17 mouse cellular contexts compared by ENCODE assay signal in the genomic region with DNA sequence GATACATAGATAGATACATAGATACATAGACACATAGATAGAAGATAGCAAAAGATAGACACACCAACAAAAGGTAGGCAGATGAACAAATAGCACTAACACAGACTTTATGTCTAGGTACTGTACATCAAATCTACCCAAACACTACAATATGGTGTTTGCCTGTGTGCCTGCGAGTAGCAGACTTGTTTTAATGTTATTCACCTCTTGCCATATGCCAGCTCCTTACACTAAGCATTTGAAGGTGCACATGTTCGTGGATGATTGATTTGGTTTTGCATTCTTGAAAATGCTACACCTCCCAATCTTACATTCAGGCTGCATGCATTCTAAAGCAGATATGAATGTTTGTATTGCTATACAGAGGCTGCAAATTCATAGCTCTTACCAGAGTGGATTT.
"Had no signal": no experiment of that assay in that cellular context is flagged by ENCODE, and none has a peak within 500 bp of the region (broad histone marks: within the 10 kb centered on the region; RNA-seq: fewer than 3 reads in every experiment).

No protein-coding gene starts in this region.

- ATAC-seq: lung, postnatal 0 days; midbrain, embryonic 13.5 days; midbrain, embryonic 15.5 days had no signal

- H3K4me2 ChIP-seq: lung, embryonic 15.5 days; midbrain, embryonic 11.5 days; midbrain, embryonic 13.5 days; midbrain, embryonic 15.5 days; neural tube, embryonic 12.5 days; stomach, embryonic 15.5 days had no signal

- DNase-seq: lung, adult 2 months; lung, postnatal 14 days; lung, postnatal 36 days; right cerebral cortex, postnatal 14 days; thymus, adult 2 months; thymus, postnatal 25 days; thymus, postnatal 4 days had no signal

- H3K36me3 ChIP-seq: lung, embryonic 15.5 days; midbrain, embryonic 13.5 days; midbrain, embryonic 15.5 days; neural tube, embryonic 12.5 days; stomach, embryonic 15.5 days had no signal

- H3K27me3 ChIP-seq: lung, embryonic 15.5 days; megakaryocyte, embryonic 14.5 days; midbrain, embryonic 13.5 days; midbrain, embryonic 15.5 days; neural tube, embryonic 12.5 days; stomach, embryonic 15.5 days had no signal

- H3K9ac ChIP-seq: lung, embryonic 15.5 days; midbrain, embryonic 13.5 days; midbrain, embryonic 15.5 days; neural tube, embryonic 12.5 days; stomach, embryonic 15.5 days had no signal

- H3K27ac ChIP-seq: lung, embryonic 15.5 days; macrophage; midbrain, embryonic 13.5 days; midbrain, embryonic 15.5 days; neural tube, embryonic 12.5 days; stomach, embryonic 15.5 days; stomach, postnatal 0 days had no signal

- H3K4me1 ChIP-seq: lung, embryonic 15.5 days; megakaryocyte, embryonic 14.5 days; midbrain, embryonic 13.5 days; midbrain, embryonic 15.5 days; neural tube, embryonic 12.5 days; stomach, embryonic 15.5 days had no signal

- H3K9me3 ChIP-seq: lung, embryonic 15.5 days; midbrain, embryonic 15.5 days; neural tube, embryonic 12.5 days; stomach, embryonic 15.5 days had no signal

- H3K4me3 ChIP-seq: lung, embryonic 15.5 days; megakaryocyte, embryonic 14.5 days; midbrain, embryonic 13.5 days; midbrain, embryonic 15.5 days; neural tube, embryonic 12.5 days; stomach, embryonic 15.5 days had no signal
